Mouse (Mus musculus): ENCODE results near the gene Slc15a3. TPM values are rescaled to one million over a fixed set of nuclear protein-coding genes. Genes with fewer than 3 reads are reported as not detected.
A peak's percentile ranks its signal among the peaks of the same experiment; 100 is the strongest.

The Slc15a3 gene
- total RNA-seq, 1 experiment from 2014 or later: 61.9 TPM

DNA sequence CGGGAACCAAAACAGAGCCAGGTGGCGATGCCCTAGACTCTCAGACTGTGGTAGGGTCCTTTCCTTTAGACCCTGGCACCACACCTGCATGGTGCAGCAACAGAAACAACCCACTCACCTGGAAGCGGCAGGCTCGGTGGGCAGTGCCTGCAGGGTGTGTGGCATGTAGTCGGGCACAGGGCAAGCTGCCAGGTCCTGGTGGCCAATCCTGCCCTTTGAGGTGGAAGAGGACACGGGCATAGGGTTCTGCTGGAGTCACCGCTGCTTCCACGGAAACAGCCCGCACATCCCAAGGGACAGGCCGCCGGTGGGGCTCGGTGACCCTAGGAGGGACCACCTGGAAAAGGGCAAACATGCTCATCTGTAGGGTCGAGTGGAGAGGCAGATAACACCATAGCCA lies 26.8 kb downstream of the Slc15a3 start:
- no peak for ATAC-seq (ENCODE audit: extremely low read depth, insufficient number of reproducible peaks, low FRiP score, poor library complexity, severe bottlenecking)

DNA sequence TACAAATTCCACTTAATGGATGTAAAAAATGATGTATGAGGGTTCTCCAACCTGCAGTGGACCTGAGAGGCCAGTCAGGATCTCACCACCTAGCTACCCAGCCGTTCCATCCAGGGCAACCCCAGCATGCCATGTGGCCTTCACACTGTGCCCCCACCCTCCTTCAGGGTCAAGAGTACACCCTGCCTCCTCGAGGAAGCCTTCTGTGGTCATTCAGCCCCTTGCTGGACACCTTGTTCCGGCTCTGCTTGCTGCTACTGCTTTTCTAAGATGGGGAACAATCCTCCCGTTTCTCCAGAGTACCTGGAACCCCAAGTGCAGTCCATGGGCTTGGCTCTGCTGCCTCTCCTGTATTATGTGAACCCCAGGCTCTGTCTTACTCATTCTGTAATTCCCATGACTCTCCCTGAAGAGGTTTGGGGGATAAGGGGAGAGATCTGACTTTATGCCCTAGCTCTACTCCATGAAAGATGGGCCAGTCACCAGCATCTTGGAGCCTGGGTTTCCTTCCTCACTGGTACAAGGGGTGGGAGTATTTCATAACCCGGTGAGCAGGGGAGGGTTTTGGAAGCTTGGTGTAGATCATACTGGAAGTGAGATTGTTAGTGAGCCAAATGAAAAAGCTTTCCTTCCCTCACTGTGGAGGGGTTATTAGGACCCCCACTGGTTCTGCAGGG lies 28.6 kb downstream of the Slc15a3 start:
- ATAC-seq (ENCODE audit: extremely low read depth, insufficient number of reproducible peaks, low FRiP score, poor library complexity, severe bottlenecking): no peak

GRCm38 (mm10) chr19:10868623-10869141 lies 29.2 kb downstream of the Slc15a3 start:
- no peak for ATAC-seq (ENCODE audit: extremely low read depth, insufficient number of reproducible peaks, low FRiP score, poor library complexity, severe bottlenecking)

DNA sequence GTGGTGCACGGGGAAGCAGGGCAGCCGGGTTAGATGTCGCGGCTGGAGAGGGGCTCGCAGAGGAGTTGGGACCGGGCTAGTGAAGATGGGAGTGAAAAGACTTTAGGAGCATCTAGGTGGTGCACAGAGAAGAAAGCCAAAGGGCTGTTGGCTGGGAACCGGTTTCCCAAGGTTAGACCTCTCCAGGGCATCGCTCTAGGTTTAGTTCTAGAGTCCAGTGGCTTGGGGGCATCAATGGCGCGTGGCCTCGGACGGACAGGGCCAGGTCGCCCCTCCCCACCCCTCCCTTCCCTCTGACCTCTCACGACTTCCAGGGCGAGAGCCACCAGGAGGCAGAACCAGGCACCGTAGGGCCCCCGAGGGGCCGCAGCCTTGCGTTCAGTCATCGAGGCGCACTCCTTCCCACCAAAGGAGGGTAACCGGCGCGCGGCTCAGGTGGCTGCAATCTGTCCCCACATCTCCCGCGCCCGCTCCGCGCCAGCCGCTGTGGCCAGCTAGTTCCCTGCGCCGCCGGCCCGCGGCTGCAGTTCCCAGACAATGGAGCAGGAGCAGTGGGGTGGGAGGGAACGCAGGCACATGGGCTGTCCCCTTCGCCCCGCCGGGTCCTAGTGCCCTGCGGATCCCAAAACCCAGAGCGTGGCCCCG lies 29.8 kb downstream of the Slc15a3 start:
- ATAC-seq (ENCODE audit: extremely low read depth, insufficient number of reproducible peaks, low FRiP score, poor library complexity, severe bottlenecking): no peak

DNA sequence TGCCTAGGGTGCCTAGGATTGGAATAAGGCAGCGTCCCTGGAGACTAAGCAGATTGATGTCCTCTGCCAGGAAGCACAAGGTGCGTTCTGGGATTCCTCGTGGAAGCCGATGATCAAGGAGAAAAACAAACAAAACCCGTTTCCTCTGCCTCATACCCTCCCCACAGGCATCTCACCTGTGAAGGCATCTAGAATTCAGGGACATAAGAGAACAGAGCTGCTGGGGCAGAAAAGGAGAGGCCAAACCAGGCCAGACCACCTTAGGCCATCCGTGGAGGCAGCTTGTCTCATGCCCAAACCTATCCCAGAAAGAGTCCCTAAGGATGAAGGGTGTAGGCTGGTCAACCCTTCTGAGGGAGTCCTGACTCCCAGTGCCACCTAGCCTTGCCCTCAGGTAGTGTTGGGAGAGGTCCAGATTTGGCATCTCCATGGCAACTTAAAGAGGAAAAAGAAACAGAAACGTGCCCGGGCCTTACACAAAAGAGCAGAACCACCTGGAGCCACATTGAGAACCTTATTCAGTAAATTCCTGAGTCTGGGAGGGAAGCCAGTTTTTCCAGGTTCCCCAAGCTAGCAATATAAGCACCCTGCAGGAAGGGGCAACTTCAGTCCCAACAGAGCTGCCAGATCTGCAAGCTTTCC lies 30.5 kb downstream of the Slc15a3 start, which contains the start of gene Tmem132a:
Gene Tmem132a, minus strand, starts transcription at position 55 of the 642 bp plus-strand sequence.
- no peak for ATAC-seq (ENCODE audit: extremely low read depth, insufficient number of reproducible peaks, low FRiP score, poor library complexity, severe bottlenecking)

- no peak for ATAC-seq (ENCODE audit: extremely low read depth, insufficient number of reproducible peaks, low FRiP score, poor library complexity, severe bottlenecking)
These were observed 31.1 kb downstream of the Slc15a3 start for GRCm38 (mm10) chr19:10870676-10871075.

DNA sequence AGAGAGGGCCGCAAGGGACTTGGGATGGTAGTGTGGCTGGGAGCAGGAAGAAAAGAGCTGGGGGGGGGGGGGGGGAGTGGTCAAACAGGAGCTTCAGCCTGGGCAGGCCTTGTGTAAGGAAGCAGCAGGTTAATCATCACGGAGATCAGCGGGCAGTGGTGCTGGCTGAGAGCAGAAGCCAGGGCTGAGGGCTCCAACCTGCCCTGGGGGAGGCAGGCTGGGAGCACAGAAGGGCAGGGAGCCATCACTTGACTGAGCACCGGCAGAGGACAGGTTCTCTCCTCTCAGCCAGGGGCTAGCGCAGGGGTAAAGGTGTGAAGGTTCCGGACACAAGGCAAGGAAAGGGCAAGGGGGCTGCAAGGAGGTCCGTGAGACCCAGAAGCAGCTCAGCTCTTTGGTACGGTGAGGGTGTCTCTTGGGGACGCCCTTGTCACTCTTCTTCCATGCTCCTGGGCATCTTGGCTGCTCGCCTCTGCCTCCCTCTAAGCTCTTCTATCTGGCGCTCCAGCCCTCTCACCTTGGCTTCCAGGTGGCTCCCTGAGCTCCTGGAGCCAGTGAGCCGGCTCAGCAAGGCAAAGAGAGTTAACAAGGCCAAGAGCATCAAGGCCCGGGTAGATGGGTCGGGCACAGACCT lies 31.9 kb downstream of the Slc15a3 start:
- ATAC-seq (ENCODE audit: extremely low read depth, insufficient number of reproducible peaks, low FRiP score, poor library complexity, severe bottlenecking): no peak

DNA sequence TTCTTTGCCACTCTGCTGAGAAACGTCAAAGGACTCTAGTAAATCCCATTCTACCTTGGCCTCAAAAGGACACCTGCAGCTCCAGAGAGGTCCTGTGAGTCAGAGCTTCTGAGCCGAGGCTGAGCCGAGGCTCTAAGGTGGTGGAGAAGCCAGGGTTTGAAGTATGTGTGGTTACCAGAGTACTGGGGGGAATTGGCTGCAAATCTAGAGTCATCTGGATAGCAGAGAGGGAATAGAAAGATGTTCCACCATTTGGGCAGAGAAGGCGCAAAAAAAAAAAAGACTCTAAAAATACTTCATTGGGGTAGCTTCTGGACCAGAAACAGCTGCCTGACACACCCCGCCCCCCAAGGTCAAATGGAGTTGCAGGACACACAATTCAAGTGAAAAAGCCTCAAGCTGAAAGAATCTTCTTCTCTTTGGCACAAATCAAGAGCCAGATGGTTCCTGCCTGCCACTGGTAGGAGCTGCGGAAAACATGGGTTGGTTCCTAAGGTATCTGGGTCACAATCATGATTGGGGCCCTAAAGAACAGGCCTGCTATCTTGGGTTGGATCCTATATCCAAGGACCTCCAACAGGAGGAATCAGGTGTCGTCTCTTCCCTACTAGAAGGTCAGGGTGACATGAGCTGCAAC lies 38.8 kb downstream of the Slc15a3 start:
- no peak for ATAC-seq (ENCODE audit: extremely low read depth, insufficient number of reproducible peaks, low FRiP score, poor library complexity, severe bottlenecking)

GRCm38 (mm10) chr19:10880085-10880974 lies 40.8 kb downstream of the Slc15a3 start:
- peak; percentile 96 for ATAC-seq (ENCODE audit: extremely low read depth, insufficient number of reproducible peaks, low FRiP score, poor library complexity, severe bottlenecking)

GRCm38 (mm10) chr19:10880975-10881425 lies 41.5 kb downstream of the Slc15a3 start:
- ATAC-seq (ENCODE audit: extremely low read depth, insufficient number of reproducible peaks, low FRiP score, poor library complexity, severe bottlenecking): no peak

- peak; percentile 53 for ATAC-seq (ENCODE audit: extremely low read depth, insufficient number of reproducible peaks, low FRiP score, poor library complexity, severe bottlenecking)
These were observed 42.1 kb downstream of the Slc15a3 start, which contains the start of gene Tmem109 for GRCm38 (mm10) chr19:10881426-10882154. Tmem109 (minus strand) TSS chr19:10882001.

DNA sequence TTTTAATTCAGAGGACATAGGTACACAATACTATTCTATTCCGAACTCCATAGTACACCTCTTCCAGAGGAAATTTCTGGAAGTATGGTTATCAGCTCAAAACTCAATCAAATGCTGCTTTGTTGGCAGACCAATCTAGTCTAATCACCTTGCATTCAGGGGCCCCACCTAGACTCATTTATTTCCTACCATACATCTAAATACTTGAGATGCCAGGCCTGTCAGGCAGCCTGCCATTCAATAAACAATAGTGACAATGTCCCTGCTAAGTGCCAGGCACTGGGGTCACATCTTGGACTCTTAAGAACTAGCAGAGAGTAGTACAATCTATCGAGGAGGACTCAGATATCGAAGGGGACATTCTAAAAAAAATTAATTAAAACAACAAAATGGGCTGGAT lies 52.7 kb downstream of the Slc15a3 start:
- no peak for ATAC-seq (ENCODE audit: extremely low read depth, insufficient number of reproducible peaks, low FRiP score, poor library complexity, severe bottlenecking)

DNA sequence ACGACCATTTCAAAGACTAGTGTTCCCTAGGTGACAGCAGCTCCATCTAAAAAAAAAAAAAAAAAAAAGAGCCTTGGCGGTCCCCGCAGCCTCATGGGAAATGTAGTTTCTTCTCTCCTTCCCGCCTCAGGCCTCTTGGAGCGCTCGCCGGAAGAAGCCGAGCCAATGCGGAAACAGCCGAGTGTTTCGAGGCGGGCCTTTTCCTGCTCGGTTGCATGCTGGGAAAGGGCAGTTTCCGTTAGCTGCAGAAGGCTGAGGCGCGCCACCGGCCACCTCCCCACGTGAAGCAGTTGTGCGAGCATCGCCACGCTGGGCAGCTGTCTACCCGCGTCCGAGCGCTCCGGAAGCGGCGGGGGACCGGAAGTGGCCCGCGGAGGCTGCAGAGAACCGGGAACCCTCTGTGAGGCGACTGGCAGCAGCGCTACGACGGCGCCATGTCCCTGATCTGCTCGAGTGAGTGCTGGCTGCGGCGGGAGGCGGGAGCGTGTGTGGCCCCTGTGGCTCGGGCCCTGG lies 55.5 kb downstream of the Slc15a3 start, which contains the start of gene Prpf19:
Gene Prpf19, plus strand, starts transcription at position 216 of the 513 bp plus-strand sequence.
- ATAC-seq (ENCODE audit: extremely low read depth, insufficient number of reproducible peaks, low FRiP score, poor library complexity, severe bottlenecking): peak; percentile 99

DNA sequence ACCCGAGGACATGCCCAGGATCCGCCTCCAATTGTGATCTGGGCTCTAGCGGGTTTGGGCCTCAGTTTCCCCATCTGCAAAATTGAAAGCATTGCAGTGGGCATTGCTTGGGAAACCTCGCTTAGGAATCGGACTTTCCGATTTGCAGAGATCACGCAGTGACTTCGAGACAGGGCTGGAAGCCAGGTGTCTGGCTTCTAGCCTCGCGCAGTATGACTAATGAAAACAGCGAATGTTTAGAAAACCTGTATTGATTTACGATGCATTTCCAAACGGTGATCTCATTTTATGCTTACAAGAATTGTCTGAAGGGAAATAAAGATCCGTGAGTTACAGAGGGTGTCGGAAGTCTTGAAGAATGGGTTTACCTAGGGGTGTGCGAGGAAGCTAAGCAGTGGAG lies 56.2 kb downstream of the Slc15a3 start:
- no peak for ATAC-seq (ENCODE audit: extremely low read depth, insufficient number of reproducible peaks, low FRiP score, poor library complexity, severe bottlenecking)

- ATAC-seq (ENCODE audit: extremely low read depth, insufficient number of reproducible peaks, low FRiP score, poor library complexity, severe bottlenecking): no peak
These were observed 57.3 kb downstream of the Slc15a3 start for GRCm38 (mm10) chr19:10896849-10897248.

DNA sequence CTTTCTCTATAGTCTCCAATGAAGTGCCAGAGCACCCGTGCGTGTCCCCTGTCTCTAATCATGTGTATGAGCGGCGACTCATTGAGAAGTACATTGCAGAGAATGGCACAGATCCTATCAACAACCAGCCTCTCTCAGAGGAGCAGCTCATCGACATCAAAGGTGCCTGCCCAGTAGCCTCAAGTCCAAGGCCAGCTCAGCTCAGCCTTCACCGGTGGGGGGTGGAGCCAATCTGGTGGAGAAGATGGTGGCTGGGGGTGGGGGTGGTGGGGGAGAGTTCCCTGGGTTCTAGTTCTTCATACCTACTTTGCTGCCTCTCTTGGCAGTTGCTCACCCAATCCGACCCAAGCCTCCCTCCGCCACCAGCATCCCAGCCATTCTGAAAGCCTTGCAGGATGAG lies 58.0 kb downstream of the Slc15a3 start:
- no peak for ATAC-seq (ENCODE audit: extremely low read depth, insufficient number of reproducible peaks, low FRiP score, poor library complexity, severe bottlenecking)

- ATAC-seq (ENCODE audit: extremely low read depth, insufficient number of reproducible peaks, low FRiP score, poor library complexity, severe bottlenecking): no peak
These were observed 60.8 kb downstream of the Slc15a3 start for GRCm38 (mm10) chr19:10900315-10900714.

Data from neutrophil, adult 5-6 weeks (primary cell).